Mouse (Mus musculus) bone marrow, adult 2 months (tissue): ENCODE results near the gene Stat5a.

Experiments used
- CTCF ChIP-seq: fragments of 200-500 bp; IDR thresholded peaks from 2 replicates; pipeline ENCODE4 v1.5.1; 2011; ENCODE audit warnings: low read length, control low read depth; ENCODE audit not compliant: control insufficient read depth, insufficient read depth
- POLR2A ChIP-seq: fragments of 200-500 bp; IDR thresholded peaks from 2 replicates; pipeline ENCODE4 v1.6.1; 2011; ENCODE audit warnings: low read depth, mild to moderate bottlenecking, control low read depth, low read length, borderline replicate concordance; ENCODE audit not compliant: control insufficient read depth

GRCm38 (mm10) chr11:100854268-100854667 lies 4.9 kb upstream of the Stat5a start:
- TF ChIP-seq POLR2A (no peak), CTCF (no peak)
